Mouse (Mus musculus) adrenal gland, postnatal 0 days (tissue): Measurements from ENCODE around the gene Dus3l. TPM values are rescaled to one million over a fixed set of nuclear protein-coding genes. Genes with fewer than 3 reads are reported as not detected.

Experiments
- polyA plus RNA-seq: library from polyadenylated mRNA; unstranded; fragments of >200 nt; fragmentation: Nextera tagmentation; extraction: Ambion mirVana; gene quantifications from 2 replicates; pipeline ENCODE4 v1.2.1, GENCODE M21; 2015

The Dus3l gene
- 26.3 and 33.9 TPM in 2 replicates for polyA plus RNA-seq

DNA sequence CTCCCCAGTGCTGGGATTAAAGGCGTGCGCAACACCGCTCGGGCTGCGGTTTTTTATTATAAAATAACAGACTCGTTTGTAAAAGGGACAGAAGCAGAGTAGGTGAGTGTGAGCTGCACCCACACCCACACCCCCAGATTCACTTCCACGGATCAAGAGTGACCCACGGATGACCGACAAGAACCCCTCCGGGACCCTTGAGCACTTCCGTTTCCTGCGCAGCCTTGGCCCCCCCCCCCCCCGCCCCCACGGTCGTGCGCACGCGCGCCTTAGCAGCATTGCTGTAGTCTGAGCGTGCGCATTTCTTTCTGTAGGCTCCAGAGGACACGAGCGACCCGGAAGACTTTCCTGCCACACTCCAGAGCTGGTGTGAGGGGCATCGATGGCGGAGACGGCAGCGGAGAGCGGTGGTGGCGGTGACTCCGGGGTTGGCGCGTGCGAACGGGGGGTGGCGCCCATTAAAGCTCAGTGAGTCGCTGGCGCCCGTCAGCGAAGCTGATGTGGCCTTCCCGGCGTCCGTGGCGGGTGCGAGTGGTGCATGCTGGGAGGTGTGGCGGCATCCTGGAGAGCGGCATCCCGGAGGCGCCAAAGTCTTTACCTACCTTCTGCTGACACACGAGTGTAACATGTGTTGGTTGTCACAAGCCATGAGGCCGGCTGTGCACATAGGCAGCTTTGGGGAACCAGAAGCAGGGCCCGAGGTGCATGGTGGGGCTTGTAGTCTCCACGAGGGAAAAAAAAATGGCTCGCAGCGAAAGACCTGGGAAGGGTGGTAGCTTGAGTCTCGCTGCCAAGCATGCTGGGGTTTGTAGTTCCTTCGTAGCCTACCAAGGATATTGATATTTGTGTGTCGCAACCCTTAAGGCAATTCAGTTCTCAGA is at the start of gene Dus3l:
TSS of gene Dus3l (plus strand) at position 284 of the 881 bp plus-strand sequence.

DNA sequence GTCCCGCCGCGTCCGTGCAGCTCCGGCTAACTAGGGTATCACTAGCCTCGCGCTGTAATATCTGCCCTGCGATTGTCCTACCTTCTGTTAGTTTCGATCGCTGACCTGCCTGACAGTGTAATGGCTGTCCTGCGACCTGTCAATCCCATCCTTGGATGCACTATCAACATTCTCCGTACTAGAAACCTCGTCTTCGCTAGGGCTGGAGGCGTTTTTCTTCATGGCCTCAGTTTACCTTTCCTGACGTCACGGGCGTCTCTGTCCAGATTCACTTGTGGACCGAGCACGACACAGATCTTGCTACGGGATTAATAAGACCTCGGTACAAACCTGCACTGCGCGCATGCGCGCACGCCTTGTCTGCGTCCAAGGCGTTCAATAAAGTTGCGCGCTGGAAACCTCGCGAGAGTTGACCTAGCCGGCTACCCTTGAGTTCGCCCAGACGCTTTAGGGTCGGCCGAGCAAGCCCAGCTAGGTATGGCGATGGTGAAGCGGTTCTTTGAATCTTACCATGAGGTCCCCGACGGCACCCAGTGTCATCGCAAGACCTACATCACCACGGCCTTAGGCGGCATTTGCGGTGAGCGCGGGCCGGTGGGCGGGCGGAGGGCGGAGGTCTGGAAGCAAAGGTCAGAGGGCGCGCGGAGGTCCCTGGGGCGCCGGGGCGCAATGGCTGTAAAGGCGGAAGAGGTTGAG is 47.0 kb upstream of the Dus3l start, which contains the start of the genes Ndufa11 and Vmac:
TSS of gene Ndufa11 (plus strand) at position 405 of the 696 bp plus-strand sequence.
TSS of gene Vmac (minus strand) at position 660 of the 696 bp plus-strand sequence.

DNA sequence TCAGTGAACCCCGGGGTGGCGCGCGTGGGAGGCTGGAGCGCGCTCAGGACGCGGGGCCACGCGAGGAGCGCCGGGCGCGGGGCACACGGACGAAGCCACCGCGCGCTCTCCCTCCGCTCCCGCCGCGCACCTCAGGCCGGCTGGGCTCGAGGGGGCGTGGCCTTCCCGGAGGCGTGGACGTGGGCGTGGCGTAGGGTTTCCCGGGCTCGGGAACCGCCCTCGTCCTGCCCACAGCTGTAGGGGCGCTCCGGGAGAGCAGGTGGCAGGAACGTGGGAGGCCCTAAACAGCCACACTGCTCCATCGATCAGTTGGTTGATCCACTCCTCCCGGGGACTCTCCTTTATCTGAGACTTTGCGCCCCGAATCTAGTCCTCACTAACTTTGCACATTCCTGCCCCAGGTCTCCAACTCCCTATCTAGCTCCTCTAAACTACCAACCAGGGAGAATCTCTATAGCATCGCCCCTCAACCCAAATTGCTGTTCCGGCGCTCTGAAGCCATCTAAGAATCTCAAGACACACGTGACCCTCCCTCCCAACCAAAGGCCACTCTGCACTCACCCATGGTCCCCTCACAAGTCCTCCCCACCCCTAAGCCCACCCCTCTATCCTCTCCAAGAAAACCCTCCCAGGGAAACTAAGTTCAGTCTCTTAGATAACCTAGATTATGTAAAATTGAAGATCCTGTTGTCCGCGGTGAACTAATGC is 7.0 kb upstream of the Dus3l start, which contains the start of gene Nrtn:
TSS of gene Nrtn (minus strand) at position 115 of the 708 bp plus-strand sequence.

DNA sequence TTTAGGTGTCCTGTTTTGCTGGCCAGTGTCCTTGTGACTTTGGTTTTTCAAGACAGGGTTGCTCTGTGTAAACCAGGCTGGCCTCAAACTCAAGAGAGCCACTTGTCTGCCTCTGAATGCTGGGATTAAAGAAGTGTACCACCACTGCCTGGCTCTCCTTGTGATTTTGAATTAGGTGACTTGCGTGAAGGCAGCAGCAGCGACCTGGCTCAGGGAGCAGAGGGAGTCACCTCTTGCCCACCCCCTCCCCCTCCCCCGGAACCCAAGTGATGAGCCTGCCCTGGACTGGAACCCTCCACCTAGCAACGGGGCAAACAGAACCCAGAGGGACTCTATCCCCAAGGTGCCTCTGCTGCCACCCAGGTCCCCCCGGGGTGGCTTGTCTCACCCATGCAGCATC is 5.4 kb downstream of the Dus3l start, which contains the start of gene Prr22:
TSS of gene Prr22 (plus strand) at position 301 of the 400 bp plus-strand sequence.

Other genes with a start within 250 kb of the Dus3l start
- not detected in 2 replicates for gene Gm20219, start 210.4 kb upstream of the Dus3l start, polyA plus RNA-seq
- gene Safb2, start 180.2 kb upstream of the Dus3l start, polyA plus RNA-seq = 29.1 and 47.8 TPM in 2 replicates
- gene Safb, start 179.9 kb upstream of the Dus3l start, polyA plus RNA-seq = 37.7 and 44.7 TPM in 2 replicates
- 641 and 952 TPM in 2 replicates for gene 2410015M20Rik, start 155.0 kb upstream of the Dus3l start, polyA plus RNA-seq
- 2,312 and 3,349 TPM in 2 replicates for gene Rpl36, start 151.3 kb upstream of the Dus3l start, polyA plus RNA-seq
- gene Lonp1, start 137.9 kb upstream of the Dus3l start, polyA plus RNA-seq = 66.1 and 166 TPM in 2 replicates
- 0.98 and 2.5 TPM in 2 replicates for gene Catsperd, start 136.6 kb upstream of the Dus3l start, polyA plus RNA-seq
- gene Ranbp3, start 91.5 kb upstream of the Dus3l start, polyA plus RNA-seq = 37.1 and 48.7 TPM in 2 replicates
- gene Ndufa11, start 47.0 kb upstream of the Dus3l start, polyA plus RNA-seq = 563 and 594 TPM in 2 replicates
- gene Vmac, start 46.7 kb upstream of the Dus3l start, polyA plus RNA-seq = 19.4 and 35.9 TPM in 2 replicates
- gene Nrtn, start 7.2 kb upstream of the Dus3l start, polyA plus RNA-seq = 14.4 and 16.2 TPM in 2 replicates
- 0.17 and 0.46 TPM in 2 replicates for gene Prr22, start 5.5 kb downstream of the Dus3l start, polyA plus RNA-seq
- gene Rfx2, start 66.3 kb downstream of the Dus3l start, polyA plus RNA-seq = 2.0 and 3.3 TPM in 2 replicates
- gene Acsbg2, start 109.7 kb downstream of the Dus3l start, polyA plus RNA-seq = not detected in 2 replicates
- gene 1700061G19Rik, start 110.7 kb downstream of the Dus3l start, polyA plus RNA-seq = 0.19 and 0.26 TPM in 2 replicates
- 13.6 and 14.1 TPM in 2 replicates for gene Mllt1, start 170.7 kb downstream of the Dus3l start, polyA plus RNA-seq
- gene Acer1, start 217.4 kb downstream of the Dus3l start, polyA plus RNA-seq = not detected in 2 replicates
- gene Clpp, start 225.5 kb downstream of the Dus3l start, polyA plus RNA-seq = 117 and 163 TPM in 2 replicates
- 112 TPM in 2 replicates for gene Alkbh7, start 232.6 kb downstream of the Dus3l start, polyA plus RNA-seq
- 4.4 and 7.9 TPM in 2 replicates for gene Pspn, start 235.3 kb downstream of the Dus3l start, polyA plus RNA-seq
- 29.7 and 47.9 TPM in 2 replicates for gene Gtf2f1, start 246.5 kb downstream of the Dus3l start, polyA plus RNA-seq
- gene Gm17949, start 246.7 kb downstream of the Dus3l start, polyA plus RNA-seq = 0.35 and 0.37 TPM in 2 replicates